Mouse (Mus musculus): Measurements from ENCODE around the gene Pld3. TPM values are rescaled to one million over a fixed set of nuclear protein-coding genes. Genes with fewer than 3 reads are reported as not detected.
"Not testable (repeated sequence)": the region's sequence is repeated elsewhere in the genome, so short reads cannot be mapped to it uniquely, and the experiment has no call there.

The Pld3 gene
- polyA plus RNA-seq, 1 experiment from 2014 or later = 49.1 TPM

DNA sequence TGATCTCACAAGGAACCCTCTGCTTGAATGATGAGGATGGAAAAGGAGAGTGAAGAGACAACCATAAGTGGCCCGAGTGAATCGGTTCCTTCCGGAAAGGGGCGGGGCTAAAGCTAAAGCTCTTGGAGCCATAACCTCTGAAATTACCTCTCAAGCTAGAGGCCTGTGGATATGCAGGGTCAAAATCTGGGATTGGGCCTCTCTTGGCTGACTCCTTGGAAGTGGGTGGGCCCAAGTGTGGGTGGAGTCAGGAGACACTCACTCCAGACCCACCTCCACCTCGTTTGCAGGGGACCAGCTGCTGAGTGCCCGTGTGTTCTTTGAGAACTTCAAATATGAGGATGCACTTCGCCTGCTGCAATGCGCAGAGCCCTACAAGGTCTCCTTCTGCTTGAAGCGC is 38.1 kb downstream of the Pld3 start:
- no peak overlapping the region for H3K9ac ChIP-seq
- H3K27me3 ChIP-seq (replicated peaks) = 0 out of 2 replicates have a peak, but pooled peaks cover 3% of the 10 kb centered on the region
- peaks cover 6% of the 10 kb centered on the region; the same call in 1 of the 2 replicates for H3K4me1 ChIP-seq
- no peak overlapping the region for H3K27ac ChIP-seq
- 0 out of 2 replicates have a peak, but pooled peaks cover 4% of the 10 kb centered on the region for H3K9me3 ChIP-seq (replicated peaks)
- no peak overlapping the region for H3K4me3 ChIP-seq
- H3K36me3 ChIP-seq = peaks cover 8% of the 10 kb centered on the region
- WGBS (ENCODE audit: insufficient replicate concordance) = 62% methylated on average over 9 of the region's 9 CpGs
- 0 out of 2 replicates have a peak, but pooled peaks have one; percentile 9 for ATAC-seq
- H3K4me2 ChIP-seq = no peak overlapping the region

DNA sequence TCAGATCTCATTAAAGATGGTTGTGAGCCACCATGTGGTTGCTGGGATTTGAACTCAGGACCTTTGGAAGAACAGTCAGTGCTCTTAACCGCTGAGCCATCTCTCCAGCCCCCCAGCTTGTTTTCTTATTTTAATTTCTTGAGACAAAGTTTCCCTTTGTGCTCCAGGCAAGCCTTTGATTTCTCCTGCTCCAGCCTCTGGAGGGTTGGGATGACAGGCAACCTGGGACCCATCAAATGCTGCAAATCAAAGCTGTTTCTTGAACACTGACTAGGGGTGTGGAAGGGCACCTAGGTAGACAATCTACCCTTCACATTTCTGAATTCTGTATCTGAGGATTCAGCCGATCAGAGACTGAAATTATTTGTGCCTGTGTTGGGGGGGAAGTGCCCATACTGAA is 42.2 kb downstream of the Pld3 start:
- H3K27me3 ChIP-seq (replicated peaks) = no peaks in the 10 kb centered on the region
- H3K9ac ChIP-seq = no peak overlapping the region
- no peak overlapping the region for H3K27ac ChIP-seq
- peaks cover 34% of the 10 kb centered on the region for H3K4me1 ChIP-seq
- no peaks in the 10 kb centered on the region for H3K9me3 ChIP-seq (replicated peaks)
- no peak for ATAC-seq
- 75% methylated on average over 2 of the region's 2 CpGs for WGBS (ENCODE audit: insufficient replicate concordance)
- no peak overlapping the region for H3K4me3 ChIP-seq
- H3K36me3 ChIP-seq = no peaks in the 10 kb centered on the region
- H3K4me2 ChIP-seq = no peak overlapping the region

DNA sequence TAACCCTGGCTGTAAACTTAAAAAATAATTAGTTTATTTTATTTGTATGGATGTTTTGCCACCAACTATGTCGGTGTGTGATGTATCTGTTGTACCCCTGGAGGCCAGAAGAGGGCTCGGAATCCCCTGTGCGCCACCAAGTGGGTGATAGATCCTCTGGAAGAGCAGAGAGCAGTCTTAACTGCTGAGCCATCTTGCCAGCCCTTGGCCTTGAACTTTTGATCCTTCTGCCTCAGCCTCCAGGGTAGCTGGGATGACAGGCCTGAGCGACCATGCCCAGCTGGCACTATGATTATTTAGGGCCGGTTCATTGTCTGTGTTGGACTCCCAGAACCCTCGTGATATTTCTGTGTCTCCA is 44.4 kb downstream of the Pld3 start:
- H3K27ac ChIP-seq = peak overlapping the region; percentile 100
- WGBS (ENCODE audit: insufficient replicate concordance) = 21% methylated on average over 6 of the region's 6 CpGs
- ATAC-seq = peak; percentile 81
- H3K4me1 ChIP-seq = peaks cover 29% of the 10 kb centered on the region
- H3K27me3 ChIP-seq (replicated peaks) = no peaks in the 10 kb centered on the region
- no peaks in the 10 kb centered on the region for H3K9me3 ChIP-seq (replicated peaks)
- peak overlapping the region; percentile 69 for H3K4me3 ChIP-seq
- H3K9ac ChIP-seq = peak overlapping the region; percentile 58
- H3K36me3 ChIP-seq = no peaks in the 10 kb centered on the region
- H3K4me2 ChIP-seq = peak overlapping the region; percentile 89

DNA sequence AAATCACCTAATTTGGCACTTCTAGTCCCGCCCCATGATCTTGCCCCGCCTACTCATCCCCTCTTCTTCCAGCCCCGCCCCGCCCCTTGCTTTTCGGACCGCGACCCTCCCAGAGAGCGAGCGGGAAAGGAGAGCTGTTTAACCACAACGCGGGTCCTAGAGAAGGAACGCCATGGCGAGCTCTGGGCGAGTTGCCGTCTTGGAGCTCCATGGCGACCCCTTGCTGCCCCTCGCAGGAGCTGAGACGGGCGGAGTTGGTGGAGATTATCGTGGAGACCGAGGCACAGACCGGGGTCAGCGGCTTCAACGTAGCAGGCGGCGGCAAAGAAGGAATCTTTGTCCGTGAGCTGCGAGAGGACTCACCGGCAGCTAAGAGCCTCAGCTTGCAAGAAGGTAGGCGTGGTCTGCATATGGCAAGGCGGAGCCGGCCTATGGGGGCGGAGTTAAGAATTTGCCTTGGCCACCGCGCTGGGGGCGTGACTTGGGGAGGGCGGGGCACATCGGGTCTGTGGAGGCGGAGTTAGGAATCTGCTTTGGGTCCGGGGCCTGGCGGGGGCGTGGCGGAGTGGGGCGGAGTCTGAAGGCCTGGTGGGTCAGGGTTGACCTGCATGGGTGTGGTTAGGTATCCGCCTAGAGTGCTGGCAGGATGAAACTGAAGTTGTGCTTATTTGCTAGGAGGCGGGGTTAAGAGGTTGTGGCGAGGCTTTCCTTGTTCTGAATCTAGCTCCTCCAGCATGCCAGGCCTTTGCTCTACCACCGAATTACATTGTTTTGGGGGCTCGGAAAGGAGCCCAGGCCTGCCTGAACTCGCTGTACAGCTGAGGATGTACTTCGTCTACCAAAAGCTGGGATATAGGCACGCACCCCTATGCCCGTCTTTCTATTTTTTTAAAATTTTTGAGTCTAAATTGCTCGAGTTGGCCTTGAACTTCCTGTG is 45.0 kb downstream of the Pld3 start:
- Histone ChIP-seq H3K9ac (peak overlapping the region; percentile 77), H3K36me3 (no peaks in the 10 kb centered on the region), H3K27me3 (replicated peaks) (no peaks in the 10 kb centered on the region), H3K9me3 (replicated peaks) (no peaks in the 10 kb centered on the region), H3K27ac (peak overlapping the region; percentile 100), H3K4me2 (peak overlapping the region; percentile 89), H3K4me1 (peaks cover 29% of the 10 kb centered on the region), H3K4me3 (peak overlapping the region; percentile 69)
- peak; percentile 94 for ATAC-seq
- under 1% methylated on average over 54 of the region's 54 CpGs for WGBS (ENCODE audit: insufficient replicate concordance)

DNA sequence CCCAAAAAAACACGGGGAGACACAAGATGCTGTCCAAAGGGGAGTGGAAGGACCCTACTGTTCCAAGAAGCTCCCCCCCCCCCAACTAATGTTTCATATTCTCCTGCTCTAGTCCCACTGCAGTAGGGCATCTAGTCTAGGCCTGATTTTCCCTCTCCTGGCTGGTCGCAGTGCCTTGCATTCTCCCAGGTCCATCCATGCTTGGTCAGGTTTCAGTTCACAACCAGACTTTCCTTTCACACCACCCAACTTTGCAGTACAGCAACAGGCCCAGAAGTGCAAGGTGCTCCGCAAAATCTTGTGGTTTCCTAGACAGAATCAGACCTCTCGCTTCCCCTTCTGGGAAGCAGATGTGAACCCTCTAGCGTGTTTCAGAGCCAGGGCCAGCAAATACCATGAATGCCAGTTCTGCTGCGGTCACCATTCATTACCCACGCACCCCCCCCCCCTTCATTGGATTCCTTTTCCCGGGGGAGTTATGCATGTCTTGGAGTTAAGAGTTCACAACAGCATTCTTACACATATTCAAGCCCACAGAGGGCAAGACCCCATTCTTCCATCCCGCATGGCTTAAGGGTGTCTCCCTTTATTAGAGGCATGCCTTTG is 46.1 kb downstream of the Pld3 start:
- H3K27me3 ChIP-seq (replicated peaks) = no peaks in the 10 kb centered on the region
- ATAC-seq = no peak
- no peaks in the 10 kb centered on the region for H3K9me3 ChIP-seq (replicated peaks)

DNA sequence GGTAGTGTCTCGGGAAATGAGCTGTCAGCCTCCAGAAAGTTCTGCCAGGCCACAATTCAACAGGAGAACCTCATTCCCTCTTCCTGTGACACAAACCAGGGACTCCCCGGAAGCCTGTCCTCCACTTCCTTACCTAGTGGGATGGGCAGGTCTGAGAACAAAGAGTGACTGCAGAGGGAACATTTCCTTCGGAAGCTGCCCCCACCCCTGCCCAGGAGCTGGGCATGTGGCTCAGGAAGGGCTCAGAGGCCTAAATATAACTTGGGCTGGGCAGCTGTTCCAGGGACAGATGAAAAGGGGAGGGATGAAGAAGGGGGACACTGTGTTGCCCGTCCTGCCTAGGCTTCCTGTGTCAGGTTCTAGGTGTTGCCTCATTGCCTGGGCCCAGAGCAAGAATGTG is 51.4 kb downstream of the Pld3 start:
- no peak for ATAC-seq
- H3K9me3 ChIP-seq (replicated peaks) = no peaks in the 10 kb centered on the region
- peaks cover 22% of the 10 kb centered on the region for H3K4me1 ChIP-seq
- 48% methylated on average over 4 of the region's 4 CpGs for WGBS (ENCODE audit: insufficient replicate concordance)
- no peak overlapping the region for H3K4me2 ChIP-seq
- H3K36me3 ChIP-seq = no peaks in the 10 kb centered on the region
- no peak overlapping the region for H3K9ac ChIP-seq
- H3K27me3 ChIP-seq (replicated peaks) = no peaks in the 10 kb centered on the region
- H3K27ac ChIP-seq = no peak overlapping the region
- no peak overlapping the region for H3K4me3 ChIP-seq

More for the DNA sequence above, 46.1 kb downstream of the Pld3 start:
- H3K4me3 ChIP-seq = peak overlapping the region; percentile 69
- no peaks in the 10 kb centered on the region for H3K36me3 ChIP-seq
- H3K27ac ChIP-seq = peak overlapping the region; percentile 100
- H3K4me2 ChIP-seq = peak overlapping the region; percentile 89
- H3K9ac ChIP-seq = peak overlapping the region; percentile 77
- H3K4me1 ChIP-seq = peaks cover 29% of the 10 kb centered on the region
- 45% methylated on average over 9 of the region's 9 CpGs for WGBS (ENCODE audit: insufficient replicate concordance)

DNA sequence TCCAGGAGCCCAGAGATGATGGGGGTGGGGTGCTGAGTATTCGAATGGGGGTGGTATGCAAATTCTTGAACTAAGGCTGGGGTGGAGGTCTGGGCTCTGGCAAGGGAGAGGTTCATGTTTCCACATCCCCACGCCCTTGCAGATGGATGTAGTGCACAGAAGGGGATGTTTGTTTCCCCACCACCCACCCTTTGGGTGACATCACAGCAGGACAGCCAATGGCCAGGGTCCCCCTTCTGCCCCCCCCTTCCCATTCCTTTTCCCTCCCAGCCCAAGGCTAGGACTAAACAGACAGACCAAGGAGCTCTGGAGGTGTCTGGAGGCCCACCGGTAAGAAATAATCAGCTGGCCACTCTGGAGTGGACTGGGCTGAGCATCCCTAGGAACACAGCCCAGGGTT is 54.0 kb downstream of the Pld3 start, which contains the start of gene Prx:
TSS of gene Prx (plus strand) at position 289 of the 400 bp plus-strand sequence.
- Histone ChIP-seq H3K4me1 (peaks cover 24% of the 10 kb centered on the region), H3K27me3 (replicated peaks) (no peaks in the 10 kb centered on the region), H3K4me2 (no peak within 1 kb of the TSS), H3K27ac (no peak within 1 kb of the TSS), H3K9me3 (replicated peaks) (no peaks in the 10 kb centered on the region), H3K36me3 (no peaks in the 10 kb centered on the region), H3K4me3 (no peak within 1 kb of the TSS), H3K9ac (no peak within 1 kb of the TSS)
- 60% methylated on average over 3 of the region's 3 CpGs for WGBS (ENCODE audit: insufficient replicate concordance)
- ATAC-seq = no peak

DNA sequence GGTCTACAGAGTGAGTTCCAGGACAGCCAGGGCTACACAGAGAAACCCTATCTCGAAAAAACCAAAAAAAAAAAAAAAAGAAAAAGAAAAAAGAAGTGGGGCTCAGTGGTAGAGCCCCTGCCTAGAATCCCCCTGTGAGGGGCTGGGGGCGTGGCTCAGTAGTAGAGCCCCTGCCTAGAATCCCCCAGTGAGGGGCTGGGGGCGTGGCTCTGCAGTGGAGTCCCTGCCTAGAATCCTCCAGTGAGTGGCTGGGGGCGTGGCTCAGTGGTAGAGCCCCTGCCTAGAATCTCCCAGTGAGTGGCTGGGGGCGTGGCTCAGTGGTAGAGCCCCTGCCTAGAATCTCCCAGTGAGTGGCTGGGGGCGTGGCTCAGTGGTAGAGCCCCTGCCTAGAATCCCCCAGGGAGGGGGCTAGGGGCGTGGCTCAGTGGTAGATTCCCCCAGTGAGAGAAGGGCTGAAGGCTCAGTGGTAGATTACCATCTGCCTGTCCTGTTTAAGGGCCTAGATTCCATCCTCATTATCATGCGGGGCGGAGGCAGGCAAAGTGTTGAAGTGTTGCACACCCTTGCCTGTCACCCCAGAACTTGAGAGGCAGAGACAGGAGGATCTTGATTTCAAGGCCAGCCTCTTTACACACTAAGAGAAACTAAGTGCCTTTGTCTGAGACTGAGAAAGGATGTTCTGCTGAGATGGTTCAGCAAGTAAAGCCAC is 58.2 kb downstream of the Pld3 start:
- not testable (repeated sequence) for H3K9me3 ChIP-seq (replicated peaks); H3K27me3 ChIP-seq (replicated peaks); H3K4me2 ChIP-seq; H3K27ac ChIP-seq; ATAC-seq; H3K36me3 ChIP-seq; H3K4me3 ChIP-seq; H3K9ac ChIP-seq
- H3K4me1 ChIP-seq = peaks cover 66% of the 10 kb centered on the region
- 71% methylated on average over 9 of the region's 9 CpGs for WGBS (ENCODE audit: insufficient replicate concordance)

DNA sequence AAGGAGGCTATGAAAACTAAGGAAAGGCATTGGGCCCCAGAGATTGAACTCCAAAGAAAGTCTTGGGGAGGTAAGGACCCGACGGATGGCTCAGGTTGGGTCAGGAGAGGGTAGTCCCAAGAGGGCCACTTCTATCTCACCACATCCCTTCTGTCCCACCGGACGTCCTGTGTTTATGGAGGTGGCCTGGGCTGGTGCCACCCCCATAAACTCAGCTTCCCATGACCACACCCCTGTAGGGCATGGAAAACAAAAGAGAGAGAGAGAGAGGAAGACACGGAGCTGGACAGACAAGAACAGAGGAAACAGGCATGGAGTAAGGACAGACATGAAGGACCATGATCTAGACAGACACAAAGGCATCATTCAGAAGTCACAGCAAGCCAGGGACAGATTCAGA is 59.6 kb downstream of the Pld3 start:
- 71% methylated on average over 5 of the region's 5 CpGs for WGBS (ENCODE audit: insufficient replicate concordance)
- H3K4me2 ChIP-seq = no peak overlapping the region

DNA sequence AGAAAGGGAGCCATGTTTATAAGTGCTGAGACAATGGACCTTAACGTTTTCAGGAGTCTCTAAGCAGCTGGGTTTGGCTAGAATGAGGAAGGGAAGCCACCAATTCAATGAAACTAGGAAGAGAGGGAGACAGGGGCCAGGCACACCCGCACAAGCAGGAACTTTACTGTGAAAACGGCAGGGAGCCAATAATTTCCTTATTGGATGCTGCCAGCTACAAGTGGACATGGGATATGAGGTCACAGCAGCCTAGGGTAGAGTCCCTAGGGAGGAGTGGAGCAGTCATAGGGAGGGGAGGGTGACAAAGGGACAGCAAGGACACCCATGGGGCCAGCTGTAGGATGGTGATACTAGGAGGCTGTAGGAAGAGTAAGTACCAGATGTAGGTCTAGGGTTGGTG is 60.0 kb downstream of the Pld3 start:
- ATAC-seq = no peak
- 42% methylated on average over 3 of the region's 3 CpGs for WGBS (ENCODE audit: insufficient replicate concordance)
- Histone ChIP-seq H3K36me3 (peaks cover 15% of the 10 kb centered on the region), H3K4me3 (no peak overlapping the region), H3K9ac (no peak overlapping the region), H3K27me3 (replicated peaks) (no peaks in the 10 kb centered on the region), H3K9me3 (replicated peaks) (no peaks in the 10 kb centered on the region), H3K4me2 (no peak overlapping the region), H3K27ac (peak overlapping the region; percentile 96; the same call in 1 of the 2 replicates), H3K4me1 (peaks cover 83% of the 10 kb centered on the region)

More for the DNA sequence above, 59.6 kb downstream of the Pld3 start:
- peaks cover 79% of the 10 kb centered on the region for H3K4me1 ChIP-seq
- H3K4me3 ChIP-seq = no peak overlapping the region
- peaks cover 15% of the 10 kb centered on the region for H3K36me3 ChIP-seq
- H3K27ac ChIP-seq = peak overlapping the region; percentile 96; the same call in 1 of the 2 replicates
- H3K9ac ChIP-seq = no peak overlapping the region
- no peaks in the 10 kb centered on the region for H3K9me3 ChIP-seq (replicated peaks)
- no peak for ATAC-seq
- no peaks in the 10 kb centered on the region for H3K27me3 ChIP-seq (replicated peaks)

DNA sequence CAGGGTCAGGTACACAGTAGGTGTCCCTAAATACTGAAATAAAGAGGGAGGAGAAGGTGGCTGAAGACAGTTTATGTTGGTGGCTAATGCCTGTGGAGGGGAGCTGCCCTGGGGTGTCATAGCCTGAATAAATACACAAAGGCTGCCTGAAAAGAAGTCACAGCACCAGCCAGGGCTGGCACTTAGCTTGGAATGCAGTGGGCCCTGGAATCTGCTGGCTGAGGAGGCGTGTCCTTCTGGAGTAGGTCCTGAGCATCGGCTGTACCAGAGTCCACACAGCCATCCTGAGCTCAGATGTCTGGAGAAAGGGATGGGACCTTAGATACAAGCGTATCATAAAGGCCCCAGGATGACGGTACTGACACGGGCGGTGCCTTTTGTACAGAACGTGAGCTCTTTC is 61.2 kb downstream of the Pld3 start:
- Histone ChIP-seq H3K36me3 (peaks cover 15% of the 10 kb centered on the region), H3K4me1 (peaks cover 77% of the 10 kb centered on the region), H3K4me2 (peak overlapping the region; percentile 94), H3K27ac (peak overlapping the region; percentile 96), H3K9ac (peak overlapping the region; percentile 76), H3K4me3 (no peak overlapping the region), H3K27me3 (replicated peaks) (no peaks in the 10 kb centered on the region), H3K9me3 (replicated peaks) (no peaks in the 10 kb centered on the region)
- 66% methylated on average over 7 of the region's 7 CpGs for WGBS (ENCODE audit: insufficient replicate concordance)
- ATAC-seq = no peak

Measured in liver, embryonic 12.5 days (tissue).